Mouse (Mus musculus) E14TG2a.4 (cell line): ENCODE data around the gene Faim.

Experiments used
- H3K27me3 ChIP-seq: 2 replicates; pipeline ENCODE4 v1.6.1; 2014; ENCODE audit warnings: low read length, control low read depth; ENCODE audit not compliant: insufficient read depth
- H3K36me3 ChIP-seq: 2 replicates; pipeline ENCODE4 v1.6.1; 2014; ENCODE audit warnings: low read length, control low read depth; ENCODE audit not compliant: insufficient read depth
- H3K4me1 ChIP-seq: replicated peaks from 2 replicates; pipeline ENCODE4 v1.6.1; 2014; ENCODE audit warnings: low read depth, low read length, control low read depth
- H3K4me3 ChIP-seq: replicated peaks from 2 replicates; pipeline ENCODE4 v1.5.1; 2014; ENCODE audit warnings: mild to moderate bottlenecking, low read length
- H3K9me3 ChIP-seq: 2 replicates; pipeline ENCODE4 v1.6.1; 2014; ENCODE audit warnings: low read length, control low read depth
- CTCF ChIP-seq: conservative IDR thresholded peaks from 2 replicates; pipeline ENCODE4 v1.5.1; 2014; ENCODE audit warnings: low read length
- NANOG ChIP-seq: IDR thresholded peaks from 2 replicates; pipeline ENCODE4 v1.6.1; 2014; ENCODE audit warnings: borderline replicate concordance, low read length, mixed read lengths
- POU5F1 ChIP-seq: IDR thresholded peaks from 2 replicates; pipeline ENCODE4 v1.6.1; 2014; ENCODE audit warnings: low read length, borderline replicate concordance

Gene Faim

GRCm38 (mm10) chr9:99048724-99049250 lies 62.6 kb downstream of the Faim start:
- no peaks in the 10 kb centered on the region for H3K27me3 ChIP-seq
- H3K4me3 ChIP-seq: no peak overlapping the region
- no peaks in the 10 kb centered on the region; the same call in 1 of the 2 replicates for H3K4me1 ChIP-seq
- H3K36me3 ChIP-seq: peaks cover 79% of the 10 kb centered on the region
- H3K9me3 ChIP-seq: no peaks in the 10 kb centered on the region
- TF ChIP-seq NANOG: no peak
- no peak for TF ChIP-seq POU5F1
- no peak for TF ChIP-seq CTCF

DNA sequence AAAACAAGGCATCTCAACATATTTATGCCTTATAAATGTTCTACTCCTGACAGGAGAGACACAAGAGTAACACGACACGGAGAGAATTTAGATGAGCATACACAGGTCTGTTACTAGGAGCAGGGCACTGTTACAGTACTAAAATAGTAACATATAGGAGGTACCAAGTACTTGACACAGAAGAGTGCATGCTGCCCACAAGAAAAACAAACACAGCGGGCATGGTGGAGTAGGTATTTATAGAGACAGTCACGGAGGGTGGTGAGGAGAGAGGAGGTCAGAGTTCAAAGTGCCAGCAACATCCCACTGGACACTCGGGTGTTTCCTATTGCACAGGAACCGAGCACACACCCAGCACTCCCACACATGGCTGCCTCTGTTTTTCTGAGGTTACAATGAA lies 63.6 kb downstream of the Faim start:
- TF ChIP-seq POU5F1 (no peak), CTCF (no peak)
- Histone ChIP-seq H3K4me3 (no peak overlapping the region), H3K36me3 (peaks cover 79% of the 10 kb centered on the region), H3K27me3 (no peaks in the 10 kb centered on the region), H3K9me3 (no peaks in the 10 kb centered on the region), H3K4me1 (no peaks in the 10 kb centered on the region; the same call in 1 of the 2 replicates)
